Mouse (Mus musculus) left cerebral cortex, adult 8-10 months (tissue): ENCODE data around the gene Opa1. TPM values are rescaled to one million over a fixed set of nuclear protein-coding genes. Genes with fewer than 3 reads are reported as not detected.
A peak's percentile ranks its signal among the peaks of the same experiment; 100 is the strongest.

Experiments used
- DNase-seq, 2 experiments: peaks; one replicate each; pipeline ENCODE4 v3.0.0; 2022; ENCODE audit warnings: low spot score in 2 of 2
- total RNA-seq, 4 experiments: library from RNA; stranded (reverse); gene quantifications; 2 replicates each; pipeline ENCODE4 v1.2.4; 2022

Gene Opa1
- total RNA-seq, 4 experiments from 2014 or later: 106 to 123 (median 115) TPM

GRCm38 (mm10) chr16:29656187-29656825, 77.2 kb downstream of the Opa1 start:
- DNase-seq: no peak

- DNase-seq: no peak
Measured at GRCm38 (mm10) chr16:29656901-29657300, 77.8 kb downstream of the Opa1 start.

- DNase-seq: peak in 1 of 2 experiments; percentile 36
Measured at GRCm38 (mm10) chr16:29657650-29658548, 78.8 kb downstream of the Opa1 start.

GRCm38 (mm10) chr16:29659101-29659810, 80.1 kb downstream of the Opa1 start:
- DNase-seq: no peak

- DNase-seq: no peak
Measured at GRCm38 (mm10) chr16:29663042-29663758, 84.1 kb downstream of the Opa1 start.

- no peak for DNase-seq
Measured at GRCm38 (mm10) chr16:29664392-29664791, 85.3 kb downstream of the Opa1 start.

- no peak for DNase-seq
Measured at GRCm38 (mm10) chr16:29666991-29667701, 88.0 kb downstream of the Opa1 start.

GRCm38 (mm10) chr16:29667702-29668061, 88.5 kb downstream of the Opa1 start:
- no peak for DNase-seq

- no peak for DNase-seq
Measured at GRCm38 (mm10) chr16:29668451-29668850, 89.3 kb downstream of the Opa1 start.

GRCm38 (mm10) chr16:29670806-29671205, 91.7 kb downstream of the Opa1 start:
- no peak for DNase-seq

- DNase-seq: no peak
Measured at GRCm38 (mm10) chr16:29673230-29673629, 94.1 kb downstream of the Opa1 start.

- no peak for DNase-seq
Measured at GRCm38 (mm10) chr16:29679607-29680006, 100.5 kb downstream of the Opa1 start.

GRCm38 (mm10) chr16:29680548-29681175, 101.5 kb downstream of the Opa1 start:
- no peak for DNase-seq

- DNase-seq: no peak
Measured at GRCm38 (mm10) chr16:29682555-29683431, 103.7 kb downstream of the Opa1 start.

GRCm38 (mm10) chr16:29683563-29683962, 104.4 kb downstream of the Opa1 start:
- no peak for DNase-seq

GRCm38 (mm10) chr16:29684111-29684510, 105.0 kb downstream of the Opa1 start:
- DNase-seq: no peak

GRCm38 (mm10) chr16:29684641-29685040, 105.5 kb downstream of the Opa1 start:
- no peak for DNase-seq

- no peak for DNase-seq
Measured at GRCm38 (mm10) chr16:29686141-29686540, 107.0 kb downstream of the Opa1 start.
